Mouse (Mus musculus): ENCODE data around the gene Gm5678. TPM values are rescaled to one million over a fixed set of nuclear protein-coding genes. Genes with fewer than 3 reads are reported as not detected.

Gm5678 gene
- 1 to 10 TPM; 1.6 to 2.5 TPM for total RNA-seq (2021)

DNA sequence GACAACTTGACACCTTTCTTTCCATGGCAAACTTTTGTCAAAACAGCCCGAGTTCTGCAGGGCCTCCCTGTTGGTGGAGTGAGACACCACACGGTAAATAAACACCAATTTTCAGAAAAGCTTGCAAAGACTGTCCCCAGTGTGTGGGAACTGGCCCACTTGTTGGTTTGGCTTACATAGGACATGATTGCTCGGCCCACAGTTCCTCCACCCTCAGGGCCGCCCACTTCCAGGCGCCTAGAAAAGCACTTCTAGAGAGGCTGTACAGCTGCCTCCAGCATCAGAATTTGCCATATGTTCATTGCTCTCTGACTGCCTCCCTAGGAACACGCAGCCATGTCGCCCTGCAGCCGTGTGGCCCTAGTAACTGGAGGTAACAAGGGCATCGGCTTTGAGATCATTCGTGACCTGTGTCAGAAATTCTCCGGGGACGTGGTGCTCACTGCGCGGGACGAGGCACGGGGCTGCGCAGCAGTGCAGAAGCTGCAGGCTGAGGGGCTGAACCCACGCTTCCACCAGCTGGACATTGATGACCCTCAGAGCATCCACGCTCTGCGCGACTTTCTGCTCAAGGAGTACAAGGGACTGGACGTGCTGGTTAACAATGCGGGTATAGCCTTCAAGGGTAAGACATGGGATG, at the start of gene Gm5678:
Gene Gm5678, plus strand, starts transcription at position 337 of the 640 bp plus-strand sequence.
- no peak for DNase-seq
- intact Hi-C loops (cut with DNase I), result loop anchor here (10.0 kb wide), 1 partner anchor 47 kb away; no protein-coding TSS in a partner anchor

DNA sequence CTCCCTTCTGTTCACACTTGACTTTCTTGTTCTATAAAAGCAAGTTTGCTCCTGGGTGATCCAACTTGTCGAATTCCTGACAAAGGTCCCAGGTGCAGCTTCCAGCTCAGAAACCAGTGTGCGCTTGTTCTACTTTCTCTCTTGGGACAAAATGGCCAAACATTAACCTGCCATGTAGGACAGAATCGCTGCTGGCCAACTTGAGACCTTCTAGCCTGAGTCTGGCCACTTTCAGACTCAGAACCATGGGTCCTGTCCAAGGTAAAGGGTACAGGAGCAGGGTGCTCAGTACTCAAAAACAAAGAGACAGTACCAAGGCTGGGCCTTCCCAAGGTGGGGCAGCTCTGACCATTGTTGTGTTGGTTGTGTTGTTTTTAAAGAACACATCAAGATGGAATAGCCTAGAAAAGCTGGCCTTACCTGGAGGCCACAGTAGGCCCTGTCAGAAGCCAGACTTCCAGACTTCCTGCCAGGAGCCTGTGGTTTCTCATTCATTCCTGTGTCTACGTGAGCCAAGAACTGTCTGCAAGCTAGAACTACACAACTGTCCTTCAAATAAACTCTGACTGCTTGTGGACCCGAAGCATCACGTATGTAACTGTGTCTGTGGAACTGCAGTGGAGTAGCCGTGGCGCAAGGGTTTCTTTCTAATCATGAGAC, 49.4 kb upstream of the Gm5678 start:
- no peak for DNase-seq
- intact Hi-C loops (cut with DNase I), result no loop called here

DNA sequence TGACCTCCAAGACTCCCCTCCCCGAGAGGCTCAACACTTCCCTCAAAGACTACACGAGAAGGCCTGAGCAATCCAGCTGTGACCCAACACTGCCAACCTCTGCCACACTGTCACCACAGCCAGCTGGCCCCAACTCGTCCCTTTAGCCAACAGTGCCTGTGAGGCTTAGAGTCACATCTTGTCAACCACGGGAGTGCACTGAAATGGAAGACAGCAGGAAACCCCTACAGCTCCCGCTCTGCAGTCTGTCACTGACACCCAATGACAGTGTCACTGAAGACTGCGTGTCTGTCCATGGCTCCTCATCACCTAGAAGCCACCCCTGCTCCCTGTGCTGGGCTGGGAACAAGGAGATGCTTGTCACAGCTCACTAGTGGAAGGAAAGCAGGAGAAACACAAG, 46.8 kb upstream of the Gm5678 start:
- DNase-seq, result peak; percentile 36

DNA sequence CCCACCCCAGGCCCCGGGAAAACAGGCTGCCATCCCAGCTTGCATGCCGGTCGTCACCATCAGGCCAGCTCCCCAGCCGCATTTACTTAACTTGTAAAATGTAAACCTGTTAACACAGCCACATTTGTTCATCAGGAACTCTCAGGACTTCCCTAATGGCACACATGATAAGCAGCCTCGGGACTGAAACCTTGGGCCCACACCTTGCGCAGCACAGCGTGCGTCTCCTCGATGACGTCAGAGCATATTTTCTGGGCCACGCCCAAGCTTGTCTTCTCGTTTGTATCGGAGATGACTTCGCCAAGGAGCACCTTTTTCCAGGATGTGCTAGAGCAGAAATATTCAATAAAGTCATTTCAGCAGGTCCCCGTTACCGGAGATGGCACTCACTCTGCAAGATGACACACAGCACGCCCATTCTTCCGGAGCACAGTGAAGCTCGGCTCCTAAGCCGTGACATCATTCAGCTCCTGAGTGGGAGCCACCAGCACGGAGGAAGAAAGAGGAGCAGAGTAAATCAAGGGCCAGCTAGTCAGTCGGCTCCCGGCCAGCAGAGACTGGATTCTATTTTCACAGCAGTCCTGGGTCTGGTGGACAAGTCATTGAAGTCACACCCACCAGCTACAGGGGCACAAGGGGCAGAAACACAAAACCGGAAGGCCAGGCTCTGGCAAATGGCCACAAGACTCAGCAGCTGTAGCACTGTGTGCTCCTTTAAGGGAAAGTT, 42.8 kb upstream of the Gm5678 start:
- intact Hi-C loops (cut with DNase I), result no loop called here

More for the DNA sequence above, 46.8 kb upstream of the Gm5678 start:
- intact Hi-C loops (cut with DNase I), result no loop called here

DNA sequence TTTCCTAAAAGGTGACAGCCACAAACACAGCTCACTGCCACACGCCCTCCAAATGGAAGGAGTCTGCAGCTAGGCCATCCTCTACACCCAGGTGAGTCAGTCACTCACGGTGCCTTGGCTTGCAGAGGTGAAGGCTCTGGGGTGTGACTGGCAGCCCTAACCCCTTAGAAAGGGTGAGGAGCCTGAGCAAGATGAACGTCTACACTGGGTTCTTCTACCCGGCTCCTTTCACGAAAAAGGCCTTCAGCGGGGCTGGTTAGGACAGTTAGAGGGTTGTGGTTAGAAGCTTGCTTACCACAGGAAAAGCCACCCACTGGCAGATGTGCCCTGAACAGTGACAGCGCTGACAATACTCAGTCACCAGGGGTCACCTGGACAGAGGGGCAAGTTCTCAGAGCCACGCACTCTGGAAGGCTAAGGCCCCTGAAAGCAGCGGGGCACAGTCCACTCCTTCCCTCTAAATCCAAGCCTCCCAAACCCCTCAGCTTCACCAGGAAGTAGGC, 42.1 kb upstream of the Gm5678 start:
- intact Hi-C loops (cut with DNase I), result no loop called here
- DNase-seq, result no peak

More for the DNA sequence above, 42.8 kb upstream of the Gm5678 start:
- no peak for DNase-seq

DNA sequence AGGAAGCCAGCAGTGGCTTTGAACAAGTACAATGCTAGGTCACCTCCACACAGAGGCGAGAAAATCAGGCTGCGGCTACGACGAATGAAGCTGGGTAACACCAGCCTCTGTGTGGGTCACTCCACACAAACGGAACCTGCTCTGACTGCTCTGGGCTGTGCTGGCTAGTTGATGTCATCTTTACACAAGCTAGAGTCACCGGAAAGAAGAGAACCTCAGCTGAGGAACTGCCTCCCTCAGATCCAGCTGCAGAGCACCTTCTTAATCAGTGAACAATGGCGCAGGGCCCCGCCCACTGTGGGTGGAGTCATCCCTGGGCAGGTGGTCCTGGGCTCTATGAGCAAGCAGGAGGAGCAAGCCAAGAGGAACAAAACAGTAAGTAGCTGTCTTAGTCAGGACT, 41.5 kb upstream of the Gm5678 start:
- DNase-seq, result no peak
- intact Hi-C loops (cut with DNase I), result no loop called here

DNA sequence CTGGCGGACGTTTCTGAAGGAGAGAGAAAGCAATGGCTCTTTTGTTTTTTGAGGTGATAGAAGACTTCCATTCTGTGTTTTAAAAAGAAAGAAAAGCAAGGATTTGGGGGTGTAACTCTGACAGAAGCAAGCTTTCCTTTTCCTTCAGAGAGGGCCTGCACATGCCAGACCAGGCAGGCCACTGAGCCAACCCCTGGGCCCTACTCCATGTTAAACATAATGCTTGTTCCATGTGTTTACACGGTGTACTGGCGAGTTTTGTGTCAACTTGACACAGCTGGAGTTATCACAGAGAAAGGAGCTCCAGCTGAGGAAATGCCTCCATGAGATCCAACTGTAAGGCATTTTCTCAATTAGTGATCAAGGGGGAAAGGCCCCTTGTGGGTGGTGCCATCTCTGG, 39.6 kb upstream of the Gm5678 start:
- intact Hi-C loops (cut with DNase I), result no loop called here
- DNase-seq, result no peak

DNA sequence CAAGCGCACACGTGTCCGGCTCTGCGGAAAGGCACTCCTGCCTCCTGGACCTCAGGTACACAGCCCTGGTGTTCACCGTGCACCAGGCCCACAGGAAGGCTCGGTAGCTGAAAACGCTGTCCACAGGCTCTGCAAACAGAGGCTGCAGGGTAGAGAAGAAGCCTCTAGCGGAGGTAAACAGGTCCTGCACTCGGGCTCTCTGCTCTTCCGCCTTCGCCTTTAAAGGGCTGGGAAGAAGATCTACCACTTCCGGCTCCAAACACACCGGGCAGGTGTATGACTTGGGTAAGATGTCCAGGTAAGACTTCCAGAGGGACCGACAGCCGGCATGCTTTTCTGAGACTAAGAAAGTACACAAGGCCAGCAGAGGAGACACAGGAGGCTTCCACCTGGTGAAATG, 37.0 kb upstream of the Gm5678 start:
- no peak for DNase-seq
- intact Hi-C loops (cut with DNase I), result no loop called here

DNA sequence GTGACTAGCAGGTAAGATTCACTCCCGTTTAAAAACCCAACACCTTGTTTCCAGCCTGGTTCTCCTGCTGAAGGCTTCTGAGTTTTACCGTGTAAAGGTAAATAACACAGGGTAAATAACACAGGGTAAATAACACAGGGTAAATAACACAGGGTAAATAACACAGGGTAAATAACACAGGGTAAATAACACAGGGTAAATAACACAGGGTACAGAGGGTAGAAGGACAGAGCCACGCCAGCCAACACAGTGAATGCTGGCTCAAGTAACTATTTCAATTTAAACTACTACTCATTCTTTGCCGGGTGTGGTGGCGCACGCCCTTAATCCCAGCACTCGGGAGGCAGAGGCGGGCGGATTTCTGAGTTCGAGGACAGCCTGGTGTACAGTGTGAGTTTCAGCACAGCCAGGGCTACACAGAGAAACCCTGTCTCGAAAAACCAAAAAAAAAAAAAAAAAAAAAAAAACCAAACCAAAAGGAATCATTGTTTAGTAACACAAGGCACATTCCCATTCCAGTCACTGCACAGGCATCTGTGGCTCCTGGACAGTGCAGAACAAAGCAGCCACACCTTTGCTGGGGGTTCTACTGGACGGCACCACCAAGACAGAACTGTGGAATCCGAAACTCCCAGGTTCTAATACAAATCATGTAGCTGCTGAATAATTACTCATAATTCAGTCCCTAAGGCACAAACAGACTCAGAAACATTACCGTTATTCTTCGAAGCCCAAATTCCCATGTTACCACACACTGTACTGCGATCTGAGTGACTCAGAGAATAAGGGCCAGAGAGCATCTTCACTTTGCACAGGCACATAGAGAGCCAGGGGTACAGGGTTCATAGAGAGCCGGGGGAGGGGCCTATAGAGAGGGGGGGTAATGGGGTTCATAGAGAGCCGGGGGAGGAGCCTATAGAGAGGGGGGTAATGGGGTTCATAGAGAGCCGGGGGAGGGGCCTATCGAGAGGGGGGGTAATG, 36.2 kb upstream of the Gm5678 start:
- no peak for DNase-seq
- intact Hi-C loops (cut with DNase I), result no loop called here

DNA sequence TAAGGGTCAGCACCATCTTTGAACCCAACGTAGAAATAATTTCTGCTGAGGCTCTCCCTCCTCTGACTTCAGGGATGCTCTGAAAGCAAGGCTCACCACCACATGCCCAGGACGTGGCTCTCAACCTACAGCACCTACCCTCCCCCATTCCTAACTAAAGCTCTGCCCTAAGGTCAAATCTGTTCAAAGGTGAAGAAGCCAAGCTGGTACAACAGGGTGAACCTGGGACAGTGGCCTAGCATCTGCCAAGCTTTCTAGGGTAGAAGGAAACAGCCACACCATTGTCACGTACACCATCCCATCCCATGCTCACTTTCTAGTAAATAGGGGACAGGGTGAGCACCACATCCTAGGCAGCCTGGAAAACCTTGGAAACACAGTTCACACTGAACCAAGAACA, 35.2 kb upstream of the Gm5678 start:
- intact Hi-C loops (cut with DNase I), result no loop called here
- DNase-seq, result no peak

DNA sequence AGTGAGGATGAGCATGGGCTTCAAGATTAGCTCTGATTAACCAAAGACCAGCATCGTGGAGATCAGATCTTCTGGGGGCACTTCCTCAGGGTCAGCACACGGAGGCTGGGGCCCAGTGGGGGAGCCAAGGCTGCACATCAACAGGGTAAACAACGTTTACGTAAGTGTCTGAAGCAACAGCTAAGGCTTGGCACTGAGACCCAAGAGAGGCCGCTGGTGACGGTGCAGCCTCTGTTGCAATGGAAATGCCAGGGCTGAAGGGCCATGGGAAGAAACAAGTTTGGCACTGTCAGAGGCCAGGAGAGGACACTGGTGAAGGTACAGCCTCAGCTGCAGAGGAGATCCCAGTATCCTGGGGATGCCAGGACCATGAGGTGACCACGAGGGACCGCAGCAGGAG, 34.5 kb upstream of the Gm5678 start:
- intact Hi-C loops (cut with DNase I), result no loop called here

DNA sequence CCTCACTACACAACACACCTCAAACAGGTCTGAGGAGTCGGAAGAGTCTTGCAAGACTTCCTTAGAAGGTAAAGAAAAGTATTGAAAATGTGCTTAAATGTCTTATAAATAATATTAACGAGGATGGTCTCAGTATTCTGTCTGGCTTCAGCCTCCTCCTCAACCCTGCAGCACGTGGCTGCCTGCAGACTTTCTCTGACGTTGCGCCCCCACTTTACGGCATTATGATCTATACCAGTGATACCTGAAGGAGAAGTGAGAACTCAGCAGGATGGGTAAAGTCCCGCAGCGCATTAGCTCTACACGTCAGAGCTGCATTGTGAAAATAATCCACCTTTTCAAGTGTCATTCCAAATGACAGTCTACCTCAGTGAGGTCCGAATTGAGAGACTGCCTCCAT, 33.4 kb upstream of the Gm5678 start:
- intact Hi-C loops (cut with DNase I), result no loop called here
- no peak for DNase-seq

More for the DNA sequence above, 34.5 kb upstream of the Gm5678 start:
- DNase-seq, result no peak

DNA sequence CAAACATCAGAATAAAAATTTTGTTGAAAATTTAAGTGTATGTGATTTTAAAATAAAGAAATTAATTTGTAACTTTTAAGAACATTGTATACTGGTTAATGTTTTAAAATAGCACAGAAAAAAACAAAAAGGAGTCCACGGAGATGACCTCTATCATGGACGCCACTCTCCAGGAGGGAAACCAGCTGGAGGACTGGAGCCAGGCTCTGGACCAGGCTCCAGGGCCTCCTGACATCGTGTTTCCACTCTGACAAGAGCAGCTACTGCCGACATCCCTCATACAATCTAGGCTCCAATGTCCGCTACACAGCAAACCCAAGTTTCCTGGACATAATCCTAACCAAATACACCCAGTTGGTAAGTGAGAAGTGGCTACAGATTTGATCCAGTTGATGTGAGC, 32.1 kb upstream of the Gm5678 start:
- no peak for DNase-seq
- intact Hi-C loops (cut with DNase I), result no loop called here

DNA sequence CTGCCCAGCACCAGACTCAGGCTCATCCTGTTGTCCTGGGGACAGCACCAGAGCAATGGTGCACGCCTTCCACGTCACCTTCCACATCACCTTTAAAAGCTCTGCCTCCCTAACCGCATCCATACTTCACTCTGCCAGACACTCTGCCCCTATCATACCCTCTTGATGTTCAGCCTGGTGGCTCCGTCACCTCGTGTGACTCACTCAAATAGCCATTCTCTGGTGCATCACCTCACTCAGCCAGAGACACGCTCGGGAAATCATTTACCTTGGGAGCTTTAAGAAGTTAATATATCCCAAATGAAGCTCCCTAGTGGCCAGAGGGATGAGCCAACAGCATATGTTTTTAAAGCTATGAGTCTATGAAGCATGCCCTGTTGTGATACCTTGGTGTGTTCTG, 31.1 kb upstream of the Gm5678 start:
- intact Hi-C loops (cut with DNase I), result no loop called here
- no peak for DNase-seq

DNA sequence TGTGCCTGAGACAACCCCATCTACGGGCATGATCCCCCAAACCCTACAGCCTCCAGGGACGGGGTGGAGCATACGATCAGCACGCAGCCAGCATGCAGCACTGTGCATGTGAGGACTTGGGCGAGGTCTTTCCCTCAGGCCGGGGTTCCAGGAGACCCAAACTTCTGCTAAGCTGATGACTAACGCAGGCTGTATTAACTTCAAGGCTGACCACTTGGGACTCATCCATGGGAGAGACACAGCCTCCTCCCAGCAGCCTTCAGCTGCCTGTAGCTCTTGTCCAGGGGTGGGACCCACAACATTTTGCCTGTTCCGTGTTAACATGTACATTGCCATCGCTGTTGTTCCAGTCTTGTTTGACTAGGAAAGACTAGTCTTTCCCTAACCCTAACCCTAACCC, 30.3 kb upstream of the Gm5678 start:
- intact Hi-C loops (cut with DNase I), result no loop called here
- DNase-seq, result no peak

DNA sequence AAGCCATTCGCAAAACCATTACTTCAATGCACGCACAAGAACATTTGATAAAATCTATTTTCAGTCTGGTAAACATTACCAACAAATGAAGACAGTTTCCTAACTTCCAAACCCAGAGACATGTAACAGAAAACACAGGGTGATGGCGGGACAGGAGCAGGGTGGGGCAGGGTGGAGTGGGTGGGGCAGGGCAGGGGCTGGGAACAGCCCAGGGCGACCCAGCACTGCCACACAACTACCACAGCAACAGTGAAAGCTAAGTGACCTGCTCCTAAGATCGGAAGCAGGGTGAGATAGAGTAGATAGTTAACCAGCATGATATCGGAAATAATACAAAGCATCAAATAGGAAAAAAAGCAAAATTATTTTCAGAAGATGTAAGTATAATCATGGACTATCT, 28.4 kb upstream of the Gm5678 start:
- intact Hi-C loops (cut with DNase I), result no loop called here
- DNase-seq, result no peak

DNA sequence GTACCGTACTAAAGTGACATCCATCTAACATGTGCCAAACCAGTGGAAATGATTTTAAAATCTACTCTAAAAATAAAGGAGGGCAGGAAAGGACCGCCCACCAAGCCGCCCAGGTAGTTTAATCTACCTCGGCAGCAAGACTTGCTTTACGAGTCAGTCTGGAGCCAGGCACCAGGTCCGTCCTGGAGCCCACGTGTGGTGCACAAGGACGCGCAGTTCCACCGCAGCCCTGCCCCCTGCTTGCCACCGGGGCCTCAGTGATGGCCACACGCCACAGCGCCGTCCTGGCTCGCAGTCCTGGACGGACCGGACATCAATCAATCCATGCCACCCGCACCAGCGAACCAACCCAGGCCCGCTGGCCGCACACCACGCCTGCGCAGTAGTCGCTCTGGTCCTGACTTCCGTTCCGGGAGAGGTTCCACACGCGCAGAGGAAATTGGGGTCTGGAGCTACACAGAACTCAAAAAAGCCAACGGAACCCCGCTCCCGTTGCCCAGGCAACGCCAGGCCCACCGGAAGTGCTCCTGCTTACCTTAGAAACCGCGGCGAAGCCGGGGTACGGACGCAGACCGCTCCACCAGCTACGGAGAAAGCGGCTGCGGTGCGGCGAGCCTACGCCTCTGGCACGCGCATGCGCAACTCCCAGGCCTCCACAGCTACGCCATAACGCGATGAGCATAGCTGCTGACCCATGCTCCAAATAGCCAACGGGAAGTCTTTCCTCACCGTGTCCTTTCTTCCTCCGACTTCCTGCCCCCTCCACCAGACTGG, 24.3 kb upstream of the Gm5678 start, which contains the start of gene Setd4:
Gene Setd4, minus strand, starts transcription at position 625 of the 774 bp plus-strand sequence.
- peak; percentile 94 for DNase-seq
- intact Hi-C loops (cut with DNase I), result no loop called here

DNA sequence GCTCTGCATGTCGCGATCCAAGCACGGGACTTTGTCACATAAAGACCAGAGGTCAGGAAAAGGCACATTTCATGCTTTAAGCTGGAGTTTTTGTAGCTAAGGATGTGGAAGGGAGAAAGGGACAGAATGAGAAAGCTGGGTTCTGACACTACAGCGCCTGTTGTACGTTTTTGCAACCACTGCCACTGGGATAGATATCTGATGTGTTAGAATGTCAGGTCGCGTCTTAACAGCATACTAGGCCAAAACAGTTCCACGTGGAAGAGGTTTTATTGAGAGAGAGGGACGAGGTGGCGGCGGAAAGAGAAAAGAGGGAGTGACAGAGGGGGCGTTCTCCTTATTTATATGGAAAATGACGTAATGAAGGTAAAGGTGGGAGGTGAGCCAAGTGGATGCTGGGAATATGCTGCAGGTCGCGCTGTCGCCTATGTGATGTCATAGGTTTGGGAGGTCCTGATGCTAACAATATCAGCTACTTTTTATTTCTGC, 23.4 kb upstream of the Gm5678 start:
- DNase-seq, result no peak
- intact Hi-C loops (cut with DNase I), result no loop called here

DNA sequence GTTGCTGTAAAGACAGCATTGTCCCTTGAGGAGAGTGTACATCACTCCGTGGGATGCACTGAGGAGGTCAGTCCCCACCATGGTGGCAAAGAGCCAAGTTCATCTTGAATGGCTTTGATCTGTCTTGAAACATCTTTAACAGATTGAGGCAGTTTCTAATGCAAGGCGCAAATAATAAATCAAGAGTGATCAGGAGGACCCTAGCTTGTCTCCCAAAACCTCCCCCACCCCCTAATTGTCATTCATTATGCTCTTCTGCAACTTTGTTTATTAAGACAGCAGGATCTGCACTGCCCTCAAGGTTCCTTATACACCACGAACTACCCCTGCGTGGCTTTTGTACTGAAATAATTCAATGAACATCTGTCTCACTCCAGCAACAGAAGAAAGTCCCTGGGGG, 22.3 kb upstream of the Gm5678 start, which contains the start of gene Cbr1:
Gene Cbr1, plus strand, starts transcription at position 301 of the 400 bp plus-strand sequence.
- DNase-seq, result no peak
- intact Hi-C loops (cut with DNase I), result no loop called here
